Mouse (Mus musculus) hindbrain, embryonic 16.5 days (tissue): ENCODE measurements at regions not wholly inside any gene's neighbourhood (a gene's known extent, or its start where the extent isn't known, plus 50 kb on each side); places are given as distances from the start of the nearest gene placed in this dataset.

Source experiments
- ATAC-seq: fragments of 200-750 bp; cut with Nextera tagmentation; 2 replicates; pipeline ENCODE4 v1.8.0; 2017; ENCODE audit warnings: moderate TSS enrichment, moderate library complexity
- H3K27ac ChIP-seq: fragments of 300-500 bp; sonication (generic); 2 replicates; pipeline ENCODE4 v1.5.1; 2014; ENCODE audit warnings: low read depth, mild to moderate bottlenecking, control low read depth, low read length, moderate library complexity
- H3K27me3 ChIP-seq: fragments of 300-500 bp; sonication (generic); replicated peaks from 2 replicates; pipeline ENCODE4 v1.6.1; 2014; ENCODE audit warnings: low read length; ENCODE audit not compliant: control insufficient read depth, insufficient read depth
- H3K36me3 ChIP-seq: fragments of 300-500 bp; sonication (generic); 2 replicates; pipeline ENCODE4 v1.6.1; 2014; ENCODE audit warnings: mild to moderate bottlenecking, low read length, moderate library complexity, mixed read lengths; ENCODE audit not compliant: control insufficient read depth, insufficient read depth
- H3K4me1 ChIP-seq: fragments of 300-500 bp; sonication (generic); 2 replicates; pipeline ENCODE4 v1.6.1; 2014; ENCODE audit warnings: low read depth, low read length; ENCODE audit not compliant: control insufficient read depth, insufficient read depth
- H3K4me2 ChIP-seq: fragments of 300-500 bp; sonication (generic); 2 replicates; pipeline ENCODE4 v1.6.1; 2014; ENCODE audit warnings: mild to moderate bottlenecking, low read length, control low read depth, moderate library complexity
- H3K4me3 ChIP-seq: fragments of 300-500 bp; sonication (generic); 2 replicates; pipeline ENCODE4 v1.5.1; 2014; ENCODE audit warnings: mild to moderate bottlenecking, low read length, control low read depth, moderate library complexity
- H3K9ac ChIP-seq: fragments of 300-500 bp; sonication (generic); 2 replicates; pipeline ENCODE4 v1.6.1; 2014; ENCODE audit warnings: low read depth, mild to moderate bottlenecking, control low read depth, low read length, moderate library complexity
- H3K9me3 ChIP-seq: fragments of 300-500 bp; sonication (generic); 2 replicates; pipeline ENCODE4 v1.6.1; 2014; ENCODE audit warnings: mild to moderate bottlenecking, low read length, moderate library complexity; ENCODE audit not compliant: control insufficient read depth
- WGBS: fragments of 180-500 bp; shearing (Covaris S2); extraction: QIAGEN DNeasy Blood & Tissue Kit; methylation state at CpG from one replicate; pipeline ENCODE4 v1.1.7; 2014; 5-methylcytosine and 5-hydroxymethylcytosine counted together

DNA sequence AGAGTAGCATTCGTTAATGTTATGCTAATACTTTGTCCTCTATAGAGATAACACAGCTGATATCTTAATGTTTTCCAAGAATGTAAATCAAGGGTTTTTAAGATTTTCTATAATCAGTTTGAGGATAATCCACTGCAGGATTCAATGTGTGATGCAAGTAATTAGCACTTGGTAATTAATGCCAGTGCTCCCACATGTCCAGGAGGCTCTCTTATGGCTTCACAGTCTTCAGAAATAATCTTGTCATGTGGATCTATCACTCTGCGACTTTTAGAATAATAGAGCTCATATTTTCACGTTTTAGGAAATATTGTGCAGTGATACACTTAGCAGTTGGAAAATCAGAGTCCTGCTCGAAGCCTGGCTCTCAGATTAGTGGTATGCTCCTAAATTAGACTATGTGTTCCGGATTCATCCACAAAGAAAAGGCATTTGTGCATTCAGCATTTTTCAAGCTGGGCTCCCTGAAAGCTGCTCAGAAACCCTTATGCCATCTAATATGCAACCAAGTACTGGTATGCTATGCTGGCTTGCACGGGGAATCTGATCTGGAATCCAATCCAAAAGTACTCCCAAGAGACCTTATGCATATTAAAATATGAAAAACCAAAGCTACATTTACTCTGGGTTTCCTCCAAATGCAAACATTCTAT is 1302.8 kb upstream of the Tyrp1 start:
- H3K4me1 ChIP-seq = peaks cover 2% of the 10 kb centered on the region; the same call in 1 of the 2 replicates
- H3K9ac ChIP-seq = no peak overlapping the region
- H3K36me3 ChIP-seq = no peaks in the 10 kb centered on the region
- no peaks in the 10 kb centered on the region for H3K9me3 ChIP-seq
- no peak overlapping the region for H3K4me3 ChIP-seq
- H3K4me2 ChIP-seq = no peak overlapping the region
- 0 out of 2 replicates have a peak overlapping the region, but pooled peaks have one; percentile 29 for H3K27ac ChIP-seq
- WGBS = 51% methylated on average over 6 of the region's 6 CpGs
- peak; percentile 72 for ATAC-seq
- H3K27me3 ChIP-seq = no peaks in the 10 kb centered on the region

DNA sequence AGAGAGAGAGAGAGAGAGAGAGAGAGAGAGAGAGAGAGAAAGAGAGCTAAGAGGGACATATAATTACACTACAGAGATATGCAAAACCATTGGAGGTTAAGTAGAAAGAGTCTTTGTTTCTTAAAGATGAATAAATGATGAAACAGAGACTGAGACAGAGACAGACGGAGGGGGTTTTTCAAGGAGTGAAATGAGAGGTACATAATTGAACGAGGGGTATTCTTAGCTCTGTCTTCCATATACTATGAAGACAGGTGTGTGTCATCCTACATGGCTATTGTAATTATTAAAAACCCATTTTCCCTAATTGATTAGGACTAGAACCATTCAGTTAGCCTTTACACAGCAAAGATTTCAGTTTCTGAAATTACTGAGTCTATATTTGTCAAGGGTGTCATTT is 1302.2 kb upstream of the Tyrp1 start:
- H3K27ac ChIP-seq = no peak overlapping the region; the same call in 1 of the 2 replicates
- WGBS = 54% methylated on average over 2 of the region's 2 CpGs
- no peaks in the 10 kb centered on the region for H3K27me3 ChIP-seq
- H3K4me2 ChIP-seq = no peak overlapping the region
- no peaks in the 10 kb centered on the region for H3K36me3 ChIP-seq
- no peaks in the 10 kb centered on the region for H3K9me3 ChIP-seq
- peaks cover 2% of the 10 kb centered on the region; the same call in 1 of the 2 replicates for H3K4me1 ChIP-seq
- H3K4me3 ChIP-seq = no peak overlapping the region
- ATAC-seq = no peak
- no peak overlapping the region for H3K9ac ChIP-seq

DNA sequence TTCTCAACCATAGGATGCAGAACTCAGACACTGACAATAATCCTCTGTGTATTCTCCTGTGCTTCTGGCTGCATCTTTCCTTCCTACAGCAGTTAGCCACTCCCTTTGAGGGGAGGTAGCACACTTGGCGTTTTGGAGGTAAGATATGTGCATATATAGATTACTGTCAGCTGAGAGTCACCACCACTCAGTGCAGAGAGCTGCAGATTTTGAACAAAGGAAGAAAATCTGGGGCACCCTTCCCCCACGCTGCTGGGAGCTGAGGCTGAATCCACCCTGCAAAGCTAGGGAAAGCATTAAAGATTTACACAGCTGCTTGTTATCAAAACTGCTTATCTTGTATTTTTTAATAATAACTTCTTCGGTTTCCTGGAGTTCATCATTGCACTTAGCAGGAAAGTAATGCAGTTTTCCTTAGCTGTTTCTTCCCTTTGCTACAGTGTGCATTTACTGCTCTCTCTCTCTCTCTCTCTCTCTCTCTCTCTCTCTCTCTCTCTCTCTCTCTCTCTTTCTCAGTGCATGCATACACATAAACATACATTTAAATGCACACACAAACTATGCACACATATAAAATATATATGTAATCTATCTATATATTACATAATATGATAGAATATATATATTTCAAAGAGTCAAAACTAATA is 1301.4 kb upstream of the Tyrp1 start:
- peak; percentile 94 for ATAC-seq
- peaks cover 2% of the 10 kb centered on the region; the same call in 1 of the 2 replicates for H3K4me1 ChIP-seq
- no peaks in the 10 kb centered on the region for H3K36me3 ChIP-seq
- H3K27ac ChIP-seq = peak overlapping the region; percentile 69
- no peak overlapping the region for H3K4me2 ChIP-seq
- no peaks in the 10 kb centered on the region for H3K9me3 ChIP-seq
- H3K4me3 ChIP-seq = no peak overlapping the region
- no peak overlapping the region for H3K9ac ChIP-seq
- no peaks in the 10 kb centered on the region for H3K27me3 ChIP-seq
- WGBS = 24% methylated on average over 3 of the region's 3 CpGs

DNA sequence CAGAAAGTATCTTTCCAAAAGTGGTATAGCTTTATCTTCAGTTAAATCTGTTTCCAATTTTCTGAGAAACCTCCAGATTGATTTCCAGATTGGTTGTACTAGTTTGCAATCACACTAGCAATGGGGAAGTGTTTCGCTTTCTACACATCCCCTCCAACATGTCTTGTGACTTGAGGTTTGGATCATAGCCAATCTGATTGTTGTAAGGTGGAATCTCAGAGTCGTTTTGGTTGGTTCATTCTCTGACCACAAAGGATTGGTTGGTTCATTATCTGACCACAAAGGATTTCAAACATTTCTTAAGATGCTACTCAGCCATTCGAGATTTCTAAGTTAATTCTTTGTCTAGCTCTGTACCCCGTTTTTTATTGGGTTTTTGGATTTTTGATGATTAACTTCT is 1288.5 kb upstream of the Tyrp1 start:
- Histone ChIP-seq H3K36me3 (no peaks in the 10 kb centered on the region), H3K9ac (no peak overlapping the region), H3K4me2 (no peak overlapping the region), H3K4me1 (no peaks in the 10 kb centered on the region), H3K9me3 (no peaks in the 10 kb centered on the region), H3K27ac (no peak overlapping the region), H3K4me3 (no peak overlapping the region), H3K27me3 (no peaks in the 10 kb centered on the region)
- ATAC-seq = no peak
- 81% methylated on average over 4 of the region's 4 CpGs for WGBS
